Mouse (Mus musculus) intestine, postnatal 0 days (tissue): ENCODE data around the gene Cuedc1. TPM values are rescaled to one million over a fixed set of nuclear protein-coding genes. Genes with fewer than 3 reads are reported as not detected.

ENCODE experiments used
- ATAC-seq: fragments of 200-750 bp; cut with Nextera tagmentation; 2 replicates; pipeline ENCODE4 v1.8.0; 2017; ENCODE audit warnings: mild to moderate bottlenecking, moderate TSS enrichment, moderate library complexity
- H3K27ac ChIP-seq: fragments of 300-500 bp; sonication (generic); 2 replicates; pipeline ENCODE4 v1.5.1; 2014; ENCODE audit warnings: mild to moderate bottlenecking, low read depth, low read length, moderate library complexity
- H3K27me3 ChIP-seq: fragments of 300-500 bp; sonication (generic); replicated peaks from 2 replicates; pipeline ENCODE4 v1.6.1; 2014; ENCODE audit warnings: low read length, mixed read lengths; ENCODE audit not compliant: control insufficient read depth, insufficient read depth
- H3K36me3 ChIP-seq: fragments of 300-500 bp; sonication (generic); 2 replicates; pipeline ENCODE4 v1.6.1; 2014; ENCODE audit warnings: mild to moderate bottlenecking, moderate library complexity; ENCODE audit not compliant: control insufficient read depth, insufficient read depth
- H3K4me1 ChIP-seq: fragments of 300-500 bp; sonication (generic); replicated peaks from 2 replicates; pipeline ENCODE4 v1.6.1; 2014; ENCODE audit warnings: antibody characterized with exemption, low read length, mixed read lengths; ENCODE audit not compliant: control insufficient read depth, insufficient read depth
- H3K4me2 ChIP-seq: fragments of 300-500 bp; sonication (generic); replicated peaks from 2 replicates; pipeline ENCODE4 v1.6.1; 2014; ENCODE audit warnings: low read depth, mild to moderate bottlenecking, moderate library complexity
- H3K4me3 ChIP-seq: fragments of 300-500 bp; sonication (generic); 2 replicates; pipeline ENCODE4 v1.5.1; 2014; ENCODE audit warnings: low read depth, low read length
- H3K9ac ChIP-seq: fragments of 300-500 bp; sonication (generic); 2 replicates; pipeline ENCODE4 v1.6.1; 2014; ENCODE audit warnings: mild to moderate bottlenecking, low read depth, low read length
- H3K9me3 ChIP-seq: fragments of 300-500 bp; sonication (generic); 2 replicates; pipeline ENCODE4 v1.6.1; 2016; ENCODE audit warnings: mixed run types; ENCODE audit not compliant: control insufficient read depth
- CTCF ChIP-seq: sonication (generic); IDR thresholded peaks from 2 replicates; pipeline ENCODE4 v1.5.1; 2016; ENCODE audit warnings: low read depth, mild to moderate bottlenecking, control low read depth, antibody characterized with exemption, moderate library complexity
- WGBS: fragments of 180-500 bp; shearing (Covaris S2); extraction: QIAGEN DNeasy Blood & Tissue Kit; methylation state at CpG from one replicate; pipeline ENCODE4 v1.1.7; 2014; 5-methylcytosine and 5-hydroxymethylcytosine counted together
- polyA plus RNA-seq: library from polyadenylated mRNA; unstranded; fragments of >200 nt; fragmentation: Nextera tagmentation; extraction: Ambion mirVana; gene quantifications from 2 replicates; pipeline ENCODE4 v1.2.1, GENCODE M21; 2015

Cuedc1 gene
- polyA plus RNA-seq, 1 experiment from 2014 or later = 7.1 TPM

GRCm38 (mm10) chr11:88162740-88163139 is 64.9 kb downstream of the Cuedc1 start:
- Histone ChIP-seq H3K4me1 (no peaks in the 10 kb centered on the region; the same call in 1 of the 2 replicates), H3K27me3 (no peaks in the 10 kb centered on the region), H3K9ac (no peak overlapping the region), H3K27ac (no peak overlapping the region), H3K4me3 (no peak overlapping the region), H3K9me3 (no peaks in the 10 kb centered on the region), H3K4me2 (no peak overlapping the region), H3K36me3 (no peaks in the 10 kb centered on the region)
- no peak for ATAC-seq
- 55% methylated on average over 4 of the region's 4 CpGs for WGBS
- TF ChIP-seq CTCF = no peak

- no peak overlapping the region for H3K9ac ChIP-seq
- H3K4me1 ChIP-seq = no peaks in the 10 kb centered on the region; the same call in 1 of the 2 replicates
Measured at GRCm38 (mm10) chr11:88164213-88164723, 66.4 kb downstream of the Cuedc1 start.

GRCm38 (mm10) chr11:88164801-88165377 is 67.0 kb downstream of the Cuedc1 start:
- Histone ChIP-seq H3K4me3 (no peak overlapping the region), H3K27me3 (no peaks in the 10 kb centered on the region), H3K9ac (no peak overlapping the region), H3K4me2 (no peak overlapping the region), H3K27ac (0 out of 2 replicates have a peak overlapping the region, but pooled peaks have one; percentile 46), H3K9me3 (no peaks in the 10 kb centered on the region), H3K4me1 (no peaks in the 10 kb centered on the region; the same call in 1 of the 2 replicates), H3K36me3 (peaks cover 2% of the 10 kb centered on the region; the same call in 1 of the 2 replicates)
- TF ChIP-seq CTCF = no peak
- 36% methylated on average over 15 of the region's 15 CpGs for WGBS
- no peak for ATAC-seq

More at GRCm38 (mm10) chr11:88164213-88164723, 66.4 kb downstream of the Cuedc1 start:
- ATAC-seq = no peak
- no peak overlapping the region for H3K27ac ChIP-seq
- H3K27me3 ChIP-seq = no peaks in the 10 kb centered on the region
- TF ChIP-seq CTCF = no peak
- WGBS = 75% methylated on average over 7 of the region's 7 CpGs
- no peak overlapping the region for H3K4me2 ChIP-seq
- H3K4me3 ChIP-seq = no peak overlapping the region
- no peaks in the 10 kb centered on the region for H3K36me3 ChIP-seq
- no peaks in the 10 kb centered on the region for H3K9me3 ChIP-seq

GRCm38 (mm10) chr11:88165683-88166364 is 68.0 kb downstream of the Cuedc1 start:
- Histone ChIP-seq H3K36me3 (peaks cover 5% of the 10 kb centered on the region; the same call in 1 of the 2 replicates), H3K4me3 (no peak overlapping the region), H3K27ac (0 out of 2 replicates have a peak overlapping the region, but pooled peaks have one; percentile 21), H3K9ac (no peak overlapping the region), H3K27me3 (no peaks in the 10 kb centered on the region), H3K4me1 (no peaks in the 10 kb centered on the region; the same call in 1 of the 2 replicates), H3K4me2 (no peak overlapping the region), H3K9me3 (no peaks in the 10 kb centered on the region)
- TF ChIP-seq CTCF = no peak
- no peak for ATAC-seq
- 65% methylated on average over 10 of the region's 10 CpGs for WGBS

GRCm38 (mm10) chr11:88166471-88166870 is 68.6 kb downstream of the Cuedc1 start:
- WGBS = 90% methylated on average over 7 of the region's 7 CpGs

GRCm38 (mm10) chr11:88168611-88169010 is 70.8 kb downstream of the Cuedc1 start:
- H3K9ac ChIP-seq = no peak overlapping the region
- H3K4me2 ChIP-seq = no peak overlapping the region
- H3K4me1 ChIP-seq = no peaks in the 10 kb centered on the region; the same call in 1 of the 2 replicates
- TF ChIP-seq CTCF = no peak
- WGBS = 63% methylated on average over 3 of the region's 3 CpGs
- H3K4me3 ChIP-seq = no peak overlapping the region
- no peak for ATAC-seq
- no peak overlapping the region for H3K27ac ChIP-seq
- H3K27me3 ChIP-seq = no peaks in the 10 kb centered on the region
- H3K36me3 ChIP-seq = peaks cover 5% of the 10 kb centered on the region; the same call in 1 of the 2 replicates
- no peaks in the 10 kb centered on the region for H3K9me3 ChIP-seq

More at GRCm38 (mm10) chr11:88166471-88166870, 68.6 kb downstream of the Cuedc1 start:
- Histone ChIP-seq H3K9me3 (no peaks in the 10 kb centered on the region), H3K27me3 (no peaks in the 10 kb centered on the region), H3K36me3 (peaks cover 5% of the 10 kb centered on the region; the same call in 1 of the 2 replicates), H3K4me1 (no peaks in the 10 kb centered on the region; the same call in 1 of the 2 replicates), H3K9ac (no peak overlapping the region), H3K4me2 (no peak overlapping the region), H3K4me3 (no peak overlapping the region), H3K27ac (no peak overlapping the region)
- no peak for TF ChIP-seq CTCF
- ATAC-seq = no peak
